Mouse (Mus musculus) neural tube, embryonic 11.5 days (tissue): ENCODE results near the gene Tmem62. TPM values are rescaled to one million over a fixed set of nuclear protein-coding genes. Genes with fewer than 3 reads are reported as not detected.
A peak's percentile ranks its signal among the peaks of the same experiment; 100 is the strongest.

Source experiments
- ATAC-seq: fragments of 200-750 bp; cut with Nextera tagmentation; 2 replicates; pipeline ENCODE4 v1.8.0; 2017; ENCODE audit warnings: moderate number of reproducible peaks, mild to moderate bottlenecking, moderate TSS enrichment, moderate library complexity; ENCODE audit not compliant: insufficient read depth, low FRiP score, low TSS enrichment
- DNase-seq: peaks from one replicate; pipeline ENCODE4 v3.0.0-alpha.2; 2015; ENCODE audit warnings: low spot score
- H3K27ac ChIP-seq: fragments of 300-500 bp; sonication (generic); 2 replicates; pipeline ENCODE4 v1.5.1; 2014; ENCODE audit warnings: low read depth, mild to moderate bottlenecking, low read length
- H3K27me3 ChIP-seq: fragments of 300-500 bp; sonication (generic); 2 replicates; pipeline ENCODE4 v1.6.1; 2014; ENCODE audit warnings: mild to moderate bottlenecking, low read length, mixed read lengths; ENCODE audit not compliant: control insufficient read depth, insufficient read depth
- H3K36me3 ChIP-seq: fragments of 300-500 bp; sonication (generic); 2 replicates; pipeline ENCODE4 v1.6.1; 2014; ENCODE audit warnings: mild to moderate bottlenecking, low read length, moderate library complexity, mixed read lengths; ENCODE audit not compliant: control insufficient read depth, insufficient read depth
- H3K4me1 ChIP-seq: fragments of 300-500 bp; sonication (generic); 2 replicates; pipeline ENCODE4 v1.6.1; 2014; ENCODE audit warnings: low read length, mixed read lengths; ENCODE audit not compliant: control insufficient read depth, insufficient read depth
- H3K4me2 ChIP-seq: fragments of 300-500 bp; sonication (generic); 2 replicates; pipeline ENCODE4 v1.6.1; 2014; ENCODE audit warnings: low read depth, mild to moderate bottlenecking, moderate library complexity
- H3K4me3 ChIP-seq: fragments of 300-500 bp; sonication (generic); 2 replicates; pipeline ENCODE4 v1.5.1; 2014; ENCODE audit warnings: low read depth, low read length
- H3K9ac ChIP-seq: fragments of 300-500 bp; sonication (generic); 2 replicates; pipeline ENCODE4 v1.6.1; 2014; ENCODE audit warnings: mild to moderate bottlenecking, low read length
- H3K9me3 ChIP-seq: fragments of 300-500 bp; sonication (generic); 2 replicates; pipeline ENCODE4 v1.6.1; 2016; ENCODE audit warnings: low read length; ENCODE audit not compliant: control insufficient read depth
- WGBS: fragments of 180-500 bp; shearing (Covaris S2); extraction: QIAGEN DNeasy Blood & Tissue Kit; methylation state at CpG from one replicate; pipeline ENCODE4 v1.1.7; 2014; 5-methylcytosine and 5-hydroxymethylcytosine counted together
- polyA plus RNA-seq: library from polyadenylated mRNA; unstranded; fragments of >200 nt; fragmentation: Nextera tagmentation; extraction: Ambion mirVana; gene quantifications from 2 replicates; pipeline ENCODE4 v1.2.1, GENCODE M21; 2014

Tmem62 gene
- polyA plus RNA-seq, 1 experiment from 2014 or later, result 7.6 TPM

GRCm38 (mm10) chr2:121006986-121007385 lies 30.2 kb downstream of the Tmem62 start:
- Histone ChIP-seq H3K4me2 (no peak overlapping the region), H3K9me3 (no peaks in the 10 kb centered on the region), H3K4me3 (no peak overlapping the region), H3K27ac (no peak overlapping the region), H3K27me3 (no peaks in the 10 kb centered on the region), H3K4me1 (peaks cover 5% of the 10 kb centered on the region; the same call in 1 of the 2 replicates), H3K36me3 (no peaks in the 10 kb centered on the region), H3K9ac (no peak overlapping the region)
- 82% methylated on average over 1 of the region's 1 CpGs for WGBS
- DNase-seq (no peak), ATAC-seq (no peak)

- peaks cover 5% of the 10 kb centered on the region; the same call in 1 of the 2 replicates for H3K4me1 ChIP-seq
- H3K27ac ChIP-seq, result no peak within 1 kb of the TSS
- peak within 1 kb of the TSS; percentile 81 for H3K9ac ChIP-seq
- H3K4me3 ChIP-seq, result peak within 1 kb of the TSS; percentile 75
- no peaks in the 10 kb centered on the region for H3K36me3 ChIP-seq
- ATAC-seq, result peak; percentile 94
- H3K27me3 ChIP-seq, result no peaks in the 10 kb centered on the region
- H3K4me2 ChIP-seq, result peak within 1 kb of the TSS; percentile 68
- DNase-seq, result peak; percentile 90
- 1% methylated on average over 34 of the region's 34 CpGs for WGBS
- no peaks in the 10 kb centered on the region for H3K9me3 ChIP-seq
Observed at GRCm38 (mm10) chr2:121007925-121008663, 31.3 kb downstream of the Tmem62 start, which contains the start of gene Ccndbp1. Ccndbp1 (plus strand) TSS chr2:121008403.

GRCm38 (mm10) chr2:121008664-121009007 lies 31.8 kb downstream of the Tmem62 start:
- no peaks in the 10 kb centered on the region for H3K27me3 ChIP-seq
- peak overlapping the region; percentile 75 for H3K4me3 ChIP-seq
- ATAC-seq (peak; percentile 61), DNase-seq (no peak)
- peak overlapping the region; percentile 81 for H3K9ac ChIP-seq
- no peaks in the 10 kb centered on the region for H3K9me3 ChIP-seq
- H3K27ac ChIP-seq, result no peak overlapping the region
- H3K4me1 ChIP-seq, result peaks cover 5% of the 10 kb centered on the region; the same call in 1 of the 2 replicates
- WGBS, result 1% methylated on average over 12 of the region's 12 CpGs
- H3K4me2 ChIP-seq, result peak overlapping the region; percentile 68
- H3K36me3 ChIP-seq, result peaks cover under 1% of the 10 kb centered on the region; the same call in 1 of the 2 replicates

- Histone ChIP-seq H3K27me3 (no peaks in the 10 kb centered on the region), H3K9ac (peak overlapping the region; percentile 81), H3K4me1 (peaks cover 5% of the 10 kb centered on the region; the same call in 1 of the 2 replicates), H3K9me3 (no peaks in the 10 kb centered on the region), H3K4me2 (peak overlapping the region; percentile 68), H3K36me3 (peaks cover 2% of the 10 kb centered on the region; the same call in 1 of the 2 replicates), H3K27ac (no peak overlapping the region), H3K4me3 (peak overlapping the region; percentile 75)
- 25% methylated on average over 5 of the region's 5 CpGs for WGBS
- ATAC-seq (no peak), DNase-seq (no peak)
Observed at GRCm38 (mm10) chr2:121009071-121009677, 32.4 kb downstream of the Tmem62 start.

GRCm38 (mm10) chr2:121012676-121013075 lies 35.9 kb downstream of the Tmem62 start:
- Histone ChIP-seq H3K27me3 (no peaks in the 10 kb centered on the region), H3K36me3 (peaks cover 2% of the 10 kb centered on the region), H3K9ac (no peak overlapping the region), H3K4me2 (no peak overlapping the region), H3K4me3 (no peak overlapping the region), H3K27ac (no peak overlapping the region), H3K4me1 (peaks cover 5% of the 10 kb centered on the region; the same call in 1 of the 2 replicates), H3K9me3 (no peaks in the 10 kb centered on the region)
- WGBS, result 94% methylated on average over 9 of the region's 9 CpGs
- no peak for DNase-seq
- ATAC-seq, result no peak

GRCm38 (mm10) chr2:121015507-121015906 lies 38.7 kb downstream of the Tmem62 start:
- H3K27ac ChIP-seq, result no peak overlapping the region
- peaks cover 5% of the 10 kb centered on the region for H3K36me3 ChIP-seq
- ATAC-seq, result no peak
- H3K4me3 ChIP-seq, result no peak overlapping the region
- no peaks in the 10 kb centered on the region for H3K4me1 ChIP-seq
- no peaks in the 10 kb centered on the region for H3K27me3 ChIP-seq
- H3K4me2 ChIP-seq, result no peak overlapping the region
- no peak for DNase-seq
- WGBS, result 84% methylated on average over 2 of the region's 2 CpGs
- H3K9ac ChIP-seq, result no peak overlapping the region
- H3K9me3 ChIP-seq, result no peaks in the 10 kb centered on the region

GRCm38 (mm10) chr2:121016226-121016625 lies 39.4 kb downstream of the Tmem62 start:
- H3K4me2 ChIP-seq, result no peak overlapping the region
- ATAC-seq, result no peak
- no peak overlapping the region for H3K9ac ChIP-seq
- H3K4me1 ChIP-seq, result no peaks in the 10 kb centered on the region
- no peak overlapping the region for H3K4me3 ChIP-seq
- H3K27me3 ChIP-seq, result no peaks in the 10 kb centered on the region
- no peaks in the 10 kb centered on the region for H3K9me3 ChIP-seq
- DNase-seq, result no peak
- no peak overlapping the region for H3K27ac ChIP-seq
- 88% methylated on average over 9 of the region's 9 CpGs for WGBS
- peaks cover 5% of the 10 kb centered on the region for H3K36me3 ChIP-seq

- Histone ChIP-seq H3K4me2 (no peak overlapping the region), H3K27ac (no peak overlapping the region), H3K4me1 (no peaks in the 10 kb centered on the region), H3K4me3 (no peak overlapping the region), H3K9ac (no peak overlapping the region), H3K36me3 (peaks cover 5% of the 10 kb centered on the region), H3K27me3 (no peaks in the 10 kb centered on the region), H3K9me3 (no peaks in the 10 kb centered on the region)
- no peak for ATAC-seq
- WGBS, result 94% methylated on average over 1 of the region's 1 CpGs
- DNase-seq, result no peak
Observed at GRCm38 (mm10) chr2:121017151-121017550, 40.3 kb downstream of the Tmem62 start.

- Histone ChIP-seq H3K9ac (no peak overlapping the region), H3K27ac (no peak overlapping the region), H3K4me3 (no peak overlapping the region), H3K9me3 (no peaks in the 10 kb centered on the region), H3K4me2 (no peak overlapping the region), H3K4me1 (no peaks in the 10 kb centered on the region), H3K27me3 (no peaks in the 10 kb centered on the region), H3K36me3 (peaks cover under 1% of the 10 kb centered on the region; the same call in 1 of the 2 replicates)
- WGBS, result 77% methylated on average over 5 of the region's 5 CpGs
- ATAC-seq (no peak), DNase-seq (no peak)
Observed at GRCm38 (mm10) chr2:121022918-121023317, 46.1 kb downstream of the Tmem62 start.
